In the genomic region with DNA sequence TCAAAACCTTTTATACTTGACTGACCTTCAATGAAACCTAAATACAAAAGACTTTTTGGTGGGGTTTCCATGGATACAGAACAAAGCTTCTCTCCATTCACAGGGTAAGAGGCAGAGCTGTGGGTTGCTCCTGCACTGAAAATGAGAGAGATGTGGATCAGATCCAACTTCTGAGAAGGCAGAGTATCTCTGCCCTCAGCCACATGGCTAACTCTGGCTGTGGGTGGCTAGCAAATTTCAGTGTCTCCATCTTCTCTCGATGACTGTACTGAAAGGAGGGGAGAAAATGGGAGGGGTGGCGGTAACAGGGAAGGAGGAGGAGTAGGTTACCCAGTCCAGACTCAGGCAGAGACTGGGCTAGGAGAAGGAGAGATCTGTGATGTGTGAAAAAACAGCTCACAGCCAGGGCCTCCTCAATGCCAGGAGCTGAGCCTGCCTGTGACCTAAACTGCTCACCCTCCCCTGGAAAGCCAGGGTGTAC, we compare ENCODE assay signal across 11 mouse cellular contexts.
DNase-seq lines count a peak whose midpoint lies in the region; ATAC-seq lines count a peak whose summit lies in the region.
"Had no signal": no experiment of that assay in that cellular context is flagged by ENCODE, and none has a peak within 500 bp of the region (broad histone marks: within the 10 kb centered on the region; RNA-seq: fewer than 3 reads in every experiment).

No protein-coding gene starts in this region.

- H3K9me3 ChIP-seq in forebrain, embryonic 16.5 days (ENCODE audit: control insufficient read depth, low read length): no peaks in the 10 kb centered on the region

- H3K4me1 ChIP-seq in forebrain, embryonic 16.5 days (replicated peaks; ENCODE audit: control insufficient read depth, insufficient read depth, low read length): peaks cover 7% of the 10 kb centered on the region

- 7% methylated on average over 2 of the region's 2 CpGs for WGBS in forebrain, embryonic 16.5 days

- H3K9ac ChIP-seq in forebrain, embryonic 16.5 days (replicated peaks; ENCODE audit: low read depth, low read length): no peak overlapping the region

- peak; percentile 95 for ATAC-seq in forebrain, embryonic 16.5 days
- ATAC-seq: Patski had no signal

- H3K36me3 ChIP-seq in forebrain, embryonic 16.5 days (ENCODE audit: control insufficient read depth, insufficient read depth): no peaks in the 10 kb centered on the region

- H3K4me2 ChIP-seq in forebrain, embryonic 16.5 days (ENCODE audit: low read length): no peak overlapping the region

- no peak overlapping the region for H3K4me3 ChIP-seq in forebrain, embryonic 16.5 days (replicated peaks; ENCODE audit: low read length)

- DNase-seq in frontal cortex, postnatal 36 days (ENCODE audit: low spot score in 2 of 2): peak; percentile 21 to 23
- no peak for DNase-seq in frontal cortex, postnatal 25 days (ENCODE audit: low spot score in 2 of 2)
- peak; percentile 13 to 19 for DNase-seq in left cerebral cortex, postnatal 36 days (ENCODE audit: low spot score in 2 of 2)
- peak; percentile 34 for DNase-seq in retina, postnatal 1 day
- no peak for DNase-seq in kidney, adult 9 months
- no peak for DNase-seq in kidney, adult 18-20 months
- no peak for DNase-seq in gastrocnemius, postnatal 4 days (ENCODE audit: low spot score in 2 of 2)
- DNase-seq: cerebellum, adult 11 months had no signal

- H3K27me3 ChIP-seq in forebrain, embryonic 16.5 days (replicated peaks; ENCODE audit: control insufficient read depth, insufficient read depth, low read length): no peaks in the 10 kb centered on the region
- H3K27me3 ChIP-seq: Patski had no signal

- H3K27ac ChIP-seq in forebrain, embryonic 16.5 days (ENCODE audit: low read length): no peak overlapping the region
- H3K27ac ChIP-seq: stomach, postnatal 0 days had no signal

- intact Hi-C loops in left cerebral cortex, postnatal 36 days (cut with DNase I): no loop called here

Comparison
In these comparisons a context has a peak if more than half of its experiments do, and no peak if none do; other contexts are left out.
1. DNase-seq: peak in frontal cortex, postnatal 36 days (2 of 2), left cerebral cortex, postnatal 36 days (2 of 2) and retina, postnatal 1 day (single experiment); none in frontal cortex, postnatal 25 days (0 of 2), kidney, adult 9 months (single experiment), kidney, adult 18-20 months (single experiment) and gastrocnemius, postnatal 4 days (0 of 2).